Comparison of ENCODE assay signal across 14 mouse cellular contexts in genomic region chr13:47151060-47151459, GRCm38 (mm10). TPM values are rescaled to one million over a fixed set of nuclear protein-coding genes. Genes with fewer than 3 reads are reported as not detected.
A peak's percentile ranks its signal among the peaks of the same experiment; 100 is the strongest.
DNase-seq lines count a peak whose midpoint lies in the region; ATAC-seq and TF ChIP-seq lines count a peak whose summit lies in the region.
"Had no signal": no experiment of that assay in that cellular context is flagged by ENCODE, and none has a peak within 500 bp of the region (broad histone marks: within the 10 kb centered on the region; RNA-seq: fewer than 3 reads in every experiment).

No protein-coding gene starts in this region.

- H3K9ac ChIP-seq in lung, embryonic 16.5 days (ENCODE audit: low read length), result no peak overlapping the region
- H3K9ac ChIP-seq in forebrain, embryonic 14.5 days (ENCODE audit: low read length), result no peak overlapping the region
- H3K9ac ChIP-seq in stomach, postnatal 0 days (ENCODE audit: low read length), result no peak overlapping the region
- H3K9ac ChIP-seq: forebrain, embryonic 12.5 days; hindbrain, embryonic 12.5 days; limb, embryonic 13.5 days had no signal

- DNase-seq in heart, adult 8-10 months (ENCODE audit: low spot score), result peak; percentile 31
- DNase-seq in heart, postnatal 36 days, result no peak
- peak; percentile 49 for DNase-seq in right cerebral cortex, adult 18-20 months
- DNase-seq in right cerebral cortex, postnatal 4 days, result no peak
- DNase-seq in telencephalon, adult 2 months (ENCODE audit: low read depth, low spot score), result peak; percentile 51
- no peak for DNase-seq in forebrain, embryonic 14.5 days (ENCODE audit: low spot score)
- DNase-seq in stomach, postnatal 0 days (ENCODE audit: low spot score), result no peak
- DNase-seq: cerebellum, postnatal 25 days; kidney, adult 18-20 months had no signal

- TF ChIP-seq CTCF in stomach, postnatal 0 days (IDR thresholded peaks at IDR 0.05; ENCODE audit: low read depth), result no peak

- no peak for TF ChIP-seq EP300 in stomach, postnatal 0 days (optimal IDR thresholded peaks at IDR 0.05)

- H3K9me3 ChIP-seq in lung, embryonic 16.5 days (ENCODE audit: control insufficient read depth, low read length), result no peaks in the 10 kb centered on the region
- H3K9me3 ChIP-seq in forebrain, embryonic 14.5 days (replicated peaks; ENCODE audit: control insufficient read depth, low read length), result no peaks in the 10 kb centered on the region
- H3K9me3 ChIP-seq in stomach, postnatal 0 days (ENCODE audit: control insufficient read depth, low read length), result no peaks in the 10 kb centered on the region
- H3K9me3 ChIP-seq: forebrain, embryonic 12.5 days; heart, embryonic 10.5 days; hindbrain, embryonic 12.5 days; limb, embryonic 13.5 days had no signal

- ATAC-seq in lung, embryonic 16.5 days (ENCODE audit: low read depth), result peak; percentile 72
- ATAC-seq in forebrain, embryonic 14.5 days, result no peak
- no peak for ATAC-seq in stomach, postnatal 0 days (ENCODE audit: low FRiP score, low TSS enrichment)

- no peaks in the 10 kb centered on the region for H3K27me3 ChIP-seq in lung, embryonic 16.5 days (ENCODE audit: control insufficient read depth, insufficient read depth, low read depth, low read length)
- H3K27me3 ChIP-seq in forebrain, embryonic 14.5 days (replicated peaks; ENCODE audit: control insufficient read depth, insufficient read depth, low read length), result no peaks in the 10 kb centered on the region
- H3K27me3 ChIP-seq in stomach, postnatal 0 days (ENCODE audit: control insufficient read depth, insufficient read depth, low read length), result no peaks in the 10 kb centered on the region; the same call in 1 of the 2 replicates
- H3K27me3 ChIP-seq: forebrain, embryonic 12.5 days; hindbrain, embryonic 12.5 days; limb, embryonic 13.5 days had no signal

- no peak overlapping the region for H3K4me2 ChIP-seq in lung, embryonic 16.5 days (ENCODE audit: low read depth, low read length)
- no peak overlapping the region for H3K4me2 ChIP-seq in forebrain, embryonic 14.5 days (ENCODE audit: low read length)
- H3K4me2 ChIP-seq in stomach, postnatal 0 days (replicated peaks; ENCODE audit: low read depth), result no peak overlapping the region
- H3K4me2 ChIP-seq: forebrain, embryonic 12.5 days; hindbrain, embryonic 12.5 days; limb, embryonic 13.5 days had no signal

- WGBS in lung, embryonic 16.5 days, result 68% methylated on average over 14 of the region's 14 CpGs
- WGBS in forebrain, embryonic 14.5 days, result 91% methylated on average over 14 of the region's 14 CpGs
- WGBS in stomach, postnatal 0 days, result 88% methylated on average over 14 of the region's 14 CpGs

- peaks cover under 1% of the 10 kb centered on the region; the same call in 1 of the 2 replicates for H3K4me1 ChIP-seq in lung, embryonic 16.5 days (replicated peaks; ENCODE audit: control insufficient read depth, insufficient read depth, low read length)
- no peaks in the 10 kb centered on the region for H3K4me1 ChIP-seq in forebrain, embryonic 14.5 days (ENCODE audit: control insufficient read depth, insufficient read depth, low read length)
- no peaks in the 10 kb centered on the region for H3K4me1 ChIP-seq in stomach, postnatal 0 days (replicated peaks; ENCODE audit: control insufficient read depth, insufficient read depth)

- intact Hi-C loops in heart, postnatal 36 days (cut with DNase I), result loop anchor here (2.0 to 5.0 kb wide), 2 partner anchors 44 to 76 kb away; no protein-coding TSS in a partner anchor

- no peaks in the 10 kb centered on the region for H3K36me3 ChIP-seq in lung, embryonic 16.5 days (ENCODE audit: control insufficient read depth, insufficient read depth, low read length)
- no peaks in the 10 kb centered on the region for H3K36me3 ChIP-seq in forebrain, embryonic 14.5 days (ENCODE audit: control insufficient read depth, insufficient read depth, low read length)
- H3K36me3 ChIP-seq in stomach, postnatal 0 days (ENCODE audit: control insufficient read depth, insufficient read depth, low read length), result no peaks in the 10 kb centered on the region
- H3K36me3 ChIP-seq: forebrain, embryonic 12.5 days; heart, embryonic 10.5 days; hindbrain, embryonic 12.5 days; limb, embryonic 13.5 days had no signal

- H3K4me3 ChIP-seq in lung, embryonic 16.5 days (ENCODE audit: low read length), result no peak overlapping the region
- no peak overlapping the region for H3K4me3 ChIP-seq in forebrain, embryonic 14.5 days (ENCODE audit: low read depth, low read length)
- H3K4me3 ChIP-seq in stomach, postnatal 0 days (ENCODE audit: low read depth, low read length), result no peak overlapping the region
- H3K4me3 ChIP-seq: forebrain, embryonic 12.5 days; heart, embryonic 10.5 days; hindbrain, embryonic 12.5 days; limb, embryonic 13.5 days had no signal

- H3K27ac ChIP-seq in lung, embryonic 16.5 days (ENCODE audit: low read length), result no peak overlapping the region
- H3K27ac ChIP-seq in forebrain, embryonic 14.5 days (ENCODE audit: low read depth, low read length), result no peak overlapping the region
- no peak overlapping the region for H3K27ac ChIP-seq in stomach, postnatal 0 days (replicated peaks)
- H3K27ac ChIP-seq: forebrain, embryonic 12.5 days; heart, embryonic 10.5 days; hindbrain, embryonic 12.5 days; limb, embryonic 13.5 days had no signal

RNA-seq across cellular contexts. Expression of gene Rnf144b, which starts 28.6 kb away (rescaled TPM):
- 10 to 100 TPM; 21.8 to 26.8 (median 26.2) TPM for total RNA-seq in heart, adult 8-10 months (2022)
- total RNA-seq in heart, postnatal 36 days (2021), result 10 to 100 TPM; 15.2 to 34.7 TPM
- polyA plus RNA-seq in lung, embryonic 16.5 days (2015; fragmentation: Nextera tagmentation; extraction: Ambion mirVana), result 1.4 and 1.5 TPM in 2 replicates
- 0.88 and 0.91 TPM in 2 replicates for polyA plus RNA-seq in forebrain, embryonic 14.5 days (2014; fragmentation: Nextera tagmentation; extraction: Ambion mirVana)
- polyA plus RNA-seq in stomach, postnatal 0 days (2015; fragmentation: Nextera tagmentation; extraction: Ambion mirVana), result 3.7 and 4.0 TPM in 2 replicates

RNA-seq across cellular contexts. Expression of gene Dek, which starts 45.1 kb away (rescaled TPM):
- total RNA-seq in heart, adult 8-10 months (2022), result 10 to 100 TPM; 30.1 to 39.9 (median 31.9) TPM
- 10 to 100 TPM; 32.4 to 38.7 TPM for total RNA-seq in heart, postnatal 36 days (2021)
- 221 and 256 TPM in 2 replicates for polyA plus RNA-seq in lung, embryonic 16.5 days (2015; fragmentation: Nextera tagmentation; extraction: Ambion mirVana)
- 119 and 140 TPM in 2 replicates for polyA plus RNA-seq in forebrain, embryonic 14.5 days (2014; fragmentation: Nextera tagmentation; extraction: Ambion mirVana)
- polyA plus RNA-seq in stomach, postnatal 0 days (2015; fragmentation: Nextera tagmentation; extraction: Ambion mirVana), result 114 and 133 TPM in 2 replicates

Comparison
In these comparisons a context has a peak if more than half of its experiments do, and no peak if none do; other contexts are left out.
1. DNase-seq: peak in heart, adult 8-10 months (single experiment), right cerebral cortex, adult 18-20 months (single experiment) and telencephalon, adult 2 months (single experiment); none in heart, postnatal 36 days (0 of 2), right cerebral cortex, postnatal 4 days (single experiment), forebrain, embryonic 14.5 days (single experiment) and stomach, postnatal 0 days (single experiment).